Mouse (Mus musculus): ENCODE measurements around the gene Rpl10a.

Rpl10a gene

GRCm38 (mm10) chr17:28331241-28332112 lies 3.2 kb downstream of the Rpl10a start:
- DNase-seq (ENCODE audit: low spot score) = no peak

DNA sequence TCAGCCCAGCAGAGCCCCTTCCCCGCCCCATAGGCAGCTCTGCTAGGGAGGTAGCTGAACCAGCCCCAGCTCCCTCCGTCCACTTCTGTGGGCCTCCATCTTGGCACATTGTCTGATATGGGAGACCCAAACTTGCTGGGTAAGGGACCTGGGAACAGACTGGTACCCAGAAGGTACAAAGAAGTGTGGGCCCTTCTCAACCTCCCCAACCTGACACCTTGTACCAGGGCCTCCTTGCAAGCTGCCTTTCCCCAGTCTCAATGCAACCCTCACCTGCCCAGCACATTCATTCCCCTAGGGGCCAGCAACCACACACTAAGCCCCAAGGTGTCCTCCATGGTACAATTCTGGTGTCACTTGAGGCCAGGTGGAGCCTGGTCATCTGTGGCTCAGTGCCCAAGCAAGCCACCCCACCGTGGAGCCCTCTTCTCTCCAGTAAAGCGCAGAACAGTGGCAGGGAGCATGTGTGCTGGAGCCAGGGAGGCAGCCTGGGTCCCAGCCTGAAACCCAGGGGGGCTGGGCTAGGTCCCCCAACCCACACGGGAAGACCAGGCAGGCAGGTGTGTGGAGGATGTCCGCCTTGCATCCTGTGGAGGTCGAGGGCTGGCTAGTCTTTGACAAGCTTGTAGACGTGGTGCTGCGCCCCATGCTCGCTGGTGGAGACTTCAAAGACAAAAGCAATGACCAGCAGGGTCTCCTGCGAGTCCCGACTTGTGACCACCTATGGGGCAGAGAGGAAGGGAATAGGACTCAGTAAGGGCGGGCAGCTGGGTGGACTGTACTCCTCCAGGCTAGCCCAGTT lies 4.0 kb downstream of the Rpl10a start:
- no peak for DNase-seq (ENCODE audit: low spot score)

GRCm38 (mm10) chr17:28332915-28333546 lies 4.8 kb downstream of the Rpl10a start:
- no peak for DNase-seq (ENCODE audit: low spot score)

DNA sequence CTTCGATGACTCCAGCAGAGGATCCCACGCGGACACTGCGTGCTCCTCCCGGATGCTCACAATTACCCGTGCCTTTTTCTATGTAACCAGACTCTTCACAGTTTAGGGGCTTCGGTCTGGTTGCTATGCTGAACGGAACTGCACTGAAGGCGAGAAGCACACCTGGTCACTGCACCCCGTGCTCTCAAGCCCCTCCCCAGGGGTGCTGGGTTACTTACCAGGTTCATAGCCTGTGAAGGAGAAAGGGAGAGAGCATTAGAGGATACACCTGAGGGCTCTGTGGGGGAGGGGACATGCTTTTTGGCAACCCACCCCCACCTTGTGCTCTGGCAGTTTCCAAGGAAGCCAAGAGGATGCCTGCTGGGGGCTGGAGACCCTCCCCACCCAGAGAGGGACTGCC lies 7.0 kb downstream of the Rpl10a start:
- no peak for DNase-seq (ENCODE audit: low spot score)

GRCm38 (mm10) chr17:28337547-28337946 lies 9.3 kb downstream of the Rpl10a start:
- no peak for DNase-seq (ENCODE audit: low spot score)

- DNase-seq (ENCODE audit: low spot score) = no peak
Measured at GRCm38 (mm10) chr17:28340578-28340977, 12.3 kb downstream of the Rpl10a start.

- DNase-seq (ENCODE audit: low spot score) = no peak
Measured at GRCm38 (mm10) chr17:28341091-28341490, 12.8 kb downstream of the Rpl10a start.

DNA sequence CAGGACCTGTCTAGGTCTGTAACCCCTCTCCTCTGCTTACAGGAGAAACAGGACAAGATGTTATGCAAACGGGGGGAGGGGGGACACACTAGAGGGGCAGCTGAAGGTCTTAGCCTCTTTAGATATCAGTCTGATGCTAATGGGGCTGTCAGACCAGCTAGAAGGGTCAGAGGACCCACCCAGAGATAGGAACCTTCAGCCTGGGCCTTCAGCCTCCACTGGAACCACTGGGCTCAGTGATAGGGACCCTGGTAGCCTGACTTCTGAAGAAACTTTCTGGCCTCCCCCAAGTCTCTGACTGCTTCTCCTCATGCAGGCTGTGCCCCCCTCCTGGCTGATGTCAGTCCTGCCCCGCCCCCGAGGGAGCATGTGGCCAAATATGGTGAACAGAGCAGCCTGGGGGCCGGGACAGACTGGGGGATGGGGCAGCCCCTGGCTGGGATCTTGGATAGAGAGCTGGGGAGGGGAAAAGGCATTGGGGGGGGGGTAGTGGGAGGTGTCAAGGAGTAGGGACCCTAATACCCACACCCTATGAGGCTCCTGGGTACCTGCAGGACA lies 15.9 kb downstream of the Rpl10a start:
- DNase-seq (ENCODE audit: low spot score) = no peak

GRCm38 (mm10) chr17:28344670-28345069 lies 16.4 kb downstream of the Rpl10a start:
- DNase-seq (ENCODE audit: low spot score) = no peak

- DNase-seq (ENCODE audit: low spot score) = no peak
Measured at GRCm38 (mm10) chr17:28345271-28345721, 17.0 kb downstream of the Rpl10a start.

- DNase-seq (ENCODE audit: low spot score) = no peak
Measured at GRCm38 (mm10) chr17:28345882-28346281, 17.6 kb downstream of the Rpl10a start.

GRCm38 (mm10) chr17:28347327-28347726 lies 19.1 kb downstream of the Rpl10a start:
- no peak for DNase-seq (ENCODE audit: low spot score)

- DNase-seq (ENCODE audit: low spot score) = no peak
Measured at GRCm38 (mm10) chr17:28348211-28348610, 19.9 kb downstream of the Rpl10a start.

DNA sequence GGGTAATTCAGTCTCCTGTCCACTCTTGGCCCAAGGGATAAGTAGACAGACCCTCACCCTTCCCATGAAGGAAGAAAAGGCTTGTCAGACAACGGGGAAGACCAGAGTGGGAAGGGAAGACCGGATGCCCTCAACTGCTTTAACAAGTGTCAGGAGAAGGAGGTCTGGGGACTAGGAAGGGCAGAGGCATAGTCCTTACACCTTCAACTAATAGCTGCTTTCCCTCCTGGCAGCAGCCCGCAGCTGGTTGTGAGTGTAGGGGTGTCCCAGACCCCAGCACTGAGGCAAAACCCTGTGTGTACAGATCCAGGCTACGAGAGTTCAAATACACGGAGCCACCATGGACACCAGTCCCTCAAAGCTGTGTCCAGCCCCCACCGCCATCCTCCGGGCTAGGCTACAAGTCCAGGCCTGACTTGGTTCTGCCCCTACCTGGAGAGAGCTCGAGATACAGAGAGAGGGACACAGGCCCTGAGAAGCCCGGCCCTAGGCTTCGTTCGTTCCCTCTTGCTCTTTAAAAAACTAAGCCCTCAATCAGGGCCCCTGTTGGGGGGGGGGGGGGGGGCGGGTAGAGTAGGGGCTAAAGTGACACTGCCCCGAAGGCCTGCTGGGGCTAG lies 21.1 kb downstream of the Rpl10a start:
- DNase-seq (ENCODE audit: low spot score) = no peak

DNA sequence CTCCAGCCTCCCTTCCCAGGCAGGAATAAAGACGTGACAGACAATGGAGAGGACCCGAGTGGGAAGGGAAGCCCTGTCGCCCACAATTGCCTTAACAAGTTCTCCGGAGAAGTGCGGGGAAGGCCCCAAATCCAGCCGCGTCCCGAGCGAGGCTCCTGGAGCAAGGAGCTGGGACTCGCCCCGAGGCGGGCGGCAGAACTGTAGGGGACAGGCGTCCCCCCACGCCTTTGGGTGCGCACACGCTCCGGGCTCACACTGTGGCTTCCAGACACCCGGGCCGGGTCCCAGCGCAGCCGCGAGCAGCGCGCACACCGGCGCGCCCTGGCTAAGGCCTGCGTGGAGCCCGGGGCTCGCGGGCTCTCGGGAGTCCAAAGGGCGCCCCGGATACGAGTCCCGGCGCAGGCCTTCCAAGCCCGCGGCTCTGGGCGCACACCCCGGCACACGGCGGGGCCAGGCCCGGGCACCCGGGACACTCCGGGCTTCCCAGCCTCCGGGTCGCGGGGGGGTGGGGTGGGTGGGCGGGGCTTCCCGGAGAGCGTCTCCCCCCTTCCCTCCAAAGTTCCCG lies 21.7 kb downstream of the Rpl10a start:
- DNase-seq (ENCODE audit: low spot score) = no peak

DNA sequence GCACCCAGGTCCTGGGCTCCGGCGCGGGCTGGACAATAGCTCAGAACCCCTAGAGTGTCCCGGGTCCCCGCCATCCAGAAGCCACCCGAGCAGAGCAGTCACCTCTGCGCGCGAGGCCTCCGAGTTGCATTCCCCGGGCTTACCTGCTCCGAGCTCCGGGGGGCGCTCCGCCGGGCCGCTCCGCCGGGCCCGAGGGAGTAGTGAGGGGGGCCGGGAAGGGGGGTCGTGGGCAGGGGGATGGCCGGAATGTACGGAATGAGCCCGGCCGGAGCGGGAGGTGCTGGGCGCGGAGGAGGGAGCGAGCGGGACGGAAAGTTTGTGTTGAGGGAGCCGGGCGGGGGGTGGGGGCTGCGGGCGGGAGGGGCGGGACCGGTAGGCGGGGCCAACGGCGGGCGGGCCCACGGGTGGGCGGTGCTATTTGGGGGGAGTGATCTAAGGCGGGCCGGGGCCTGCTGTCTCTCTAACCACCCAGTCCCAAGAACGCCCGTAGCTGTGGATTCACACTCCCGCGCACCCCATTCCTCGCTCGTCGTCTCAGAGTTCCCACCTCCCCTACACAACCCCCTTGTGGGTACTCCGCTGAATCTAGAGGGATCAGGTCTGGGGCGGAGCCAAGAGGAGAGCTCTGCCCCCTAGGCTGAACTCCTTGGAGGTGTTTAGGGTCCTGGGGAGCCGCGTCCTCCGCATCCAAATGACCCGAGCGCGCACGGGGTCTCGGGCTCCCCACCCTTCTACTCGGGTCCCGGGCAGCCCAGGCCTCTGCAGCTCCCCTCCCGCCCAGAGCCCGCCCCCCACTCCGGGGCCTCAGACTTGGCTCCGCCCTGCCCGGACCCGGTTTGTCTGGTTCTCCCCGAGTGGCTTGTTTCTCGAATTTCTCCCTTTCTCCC lies 22.4 kb downstream of the Rpl10a start, which contains the start of gene Tead3:
Gene Tead3, minus strand, starts transcription at position 352 of the 887 bp plus-strand sequence.
- DNase-seq (ENCODE audit: low spot score) = no peak

DNA sequence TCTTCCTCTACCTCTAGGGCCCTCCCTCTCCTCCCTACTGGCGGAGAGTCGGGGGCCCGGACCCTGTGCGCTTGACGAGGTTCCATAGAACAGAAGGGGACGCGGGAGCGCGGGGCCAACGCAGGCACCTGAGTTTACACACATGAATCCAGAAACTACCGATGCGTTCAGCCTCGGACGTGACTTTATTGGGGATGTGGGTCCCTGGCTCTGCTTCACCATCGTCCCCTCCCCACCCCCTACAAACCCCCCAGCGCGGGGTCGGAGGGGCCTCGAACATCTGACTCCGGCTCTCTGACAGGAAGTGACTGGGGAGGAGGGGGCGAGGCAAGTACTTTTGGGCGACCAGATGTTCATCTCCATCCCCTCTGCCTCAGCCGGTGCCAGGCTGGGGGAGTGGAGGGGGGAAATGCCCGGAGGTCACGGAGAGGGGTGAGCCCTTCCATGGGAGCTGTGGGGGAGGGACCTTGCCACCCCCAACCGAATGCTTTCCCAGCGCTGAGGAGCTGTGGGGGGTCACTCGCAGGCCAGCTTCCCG lies 23.2 kb downstream of the Rpl10a start:
- no peak for DNase-seq (ENCODE audit: low spot score)

- no peak for DNase-seq (ENCODE audit: low spot score)
Measured at GRCm38 (mm10) chr17:28352018-28352417, 23.7 kb downstream of the Rpl10a start.

GRCm38 (mm10) chr17:28355871-28356270 lies 27.6 kb downstream of the Rpl10a start:
- no peak for DNase-seq (ENCODE audit: low spot score)
